Mouse (Mus musculus): ENCODE measurements around the gene Thbs3.

GRCm38 (mm10) chr3:89203142-89203514 lies 11.9 kb upstream of the Thbs3 start:
- TF ChIP-seq GATA1 (IDR thresholded peaks at IDR 0.05; ENCODE audit: borderline replicate concordance, low read length) (no peak), FLI1 (IDR thresholded peaks at IDR 0.05; ENCODE audit: low read length) (no peak)
